Mouse (Mus musculus): ENCODE results near the gene Mllt1. TPM values are rescaled to one million over a fixed set of nuclear protein-coding genes. Genes with fewer than 3 reads are reported as not detected.
A peak's percentile ranks its signal among the peaks of the same experiment; 100 is the strongest.

The Mllt1 gene
- polyA plus RNA-seq, 1 experiment from 2014 or later, result 13.7 TPM

- Histone ChIP-seq H3K36me3 (ENCODE audit: control insufficient read depth, insufficient read depth, low read length) (peaks cover 13% of the 10 kb centered on the region), H3K27ac (replicated peaks) (no peak overlapping the region), H3K4me1 (replicated peaks; ENCODE audit: control insufficient read depth, insufficient read depth) (0 out of 2 replicates have a peak, but pooled peaks cover 2% of the 10 kb centered on the region), H3K9me3 (ENCODE audit: control insufficient read depth, low read length) (no peaks in the 10 kb centered on the region), H3K4me3 (ENCODE audit: low read depth, low read length) (no peak overlapping the region), H3K27me3 (ENCODE audit: control insufficient read depth, insufficient read depth, low read length) (no peaks in the 10 kb centered on the region), H3K9ac (ENCODE audit: low read length) (no peak overlapping the region), H3K4me2 (replicated peaks; ENCODE audit: low read depth) (no peak overlapping the region)
- WGBS, result 96% methylated on average over 2 of the region's 3 CpGs
- TF ChIP-seq EP300 (optimal IDR thresholded peaks at IDR 0.05) (no peak), CTCF (IDR thresholded peaks at IDR 0.05; ENCODE audit: low read depth) (peak; percentile 49)
- no peak for ATAC-seq (ENCODE audit: low FRiP score, low TSS enrichment)
- DNase-seq (ENCODE audit: low spot score), result no peak
Observed at GRCm38 (mm10) chr17:56888050-56888449, 47.2 kb downstream of the Mllt1 start.

GRCm38 (mm10) chr17:56884809-56885208 lies 50.4 kb downstream of the Mllt1 start:
- ATAC-seq (ENCODE audit: low FRiP score, low TSS enrichment) (no peak), DNase-seq (ENCODE audit: low spot score) (no peak)
- Histone ChIP-seq H3K36me3 (ENCODE audit: control insufficient read depth, insufficient read depth, low read length) (0 out of 2 replicates have a peak, but pooled peaks cover 3% of the 10 kb centered on the region), H3K9ac (ENCODE audit: low read length) (no peak overlapping the region), H3K27ac (replicated peaks) (no peak overlapping the region), H3K4me1 (replicated peaks; ENCODE audit: control insufficient read depth, insufficient read depth) (0 out of 2 replicates have a peak, but pooled peaks cover 2% of the 10 kb centered on the region), H3K4me3 (ENCODE audit: low read depth, low read length) (no peak overlapping the region), H3K4me2 (replicated peaks; ENCODE audit: low read depth) (no peak overlapping the region), H3K27me3 (ENCODE audit: control insufficient read depth, insufficient read depth, low read length) (no peaks in the 10 kb centered on the region), H3K9me3 (ENCODE audit: control insufficient read depth, low read length) (no peaks in the 10 kb centered on the region)
- 89% methylated on average over 17 of the region's 17 CpGs for whole genome bisulfite sequencing
- TF ChIP-seq CTCF (IDR thresholded peaks at IDR 0.05; ENCODE audit: low read depth) (no peak), EP300 (optimal IDR thresholded peaks at IDR 0.05) (no peak)

- H3K36me3 ChIP-seq (ENCODE audit: control insufficient read depth, insufficient read depth, low read length), result 0 out of 2 replicates have a peak, but pooled peaks cover under 1% of the 10 kb centered on the region
- ATAC-seq (ENCODE audit: low FRiP score, low TSS enrichment), result no peak
- no peak overlapping the region for H3K27ac ChIP-seq (replicated peaks)
- H3K4me1 ChIP-seq (replicated peaks; ENCODE audit: control insufficient read depth, insufficient read depth), result 0 out of 2 replicates have a peak, but pooled peaks cover 2% of the 10 kb centered on the region
- H3K9ac ChIP-seq (ENCODE audit: low read length), result no peak overlapping the region
- no peaks in the 10 kb centered on the region for H3K27me3 ChIP-seq (ENCODE audit: control insufficient read depth, insufficient read depth, low read length)
- 57% methylated on average over 5 of the region's 5 CpGs for WGBS
- H3K4me2 ChIP-seq (replicated peaks; ENCODE audit: low read depth), result no peak overlapping the region
- peak; percentile 41 for DNase-seq (ENCODE audit: low spot score)
- TF ChIP-seq EP300 (optimal IDR thresholded peaks at IDR 0.05) (no peak), CTCF (IDR thresholded peaks at IDR 0.05; ENCODE audit: low read depth) (no peak)
- H3K4me3 ChIP-seq (ENCODE audit: low read depth, low read length), result no peak overlapping the region
- H3K9me3 ChIP-seq (ENCODE audit: control insufficient read depth, low read length), result no peaks in the 10 kb centered on the region
Observed at GRCm38 (mm10) chr17:56884331-56884730, 50.9 kb downstream of the Mllt1 start.

- no peak for DNase-seq (ENCODE audit: low spot score)
- TF ChIP-seq CTCF (IDR thresholded peaks at IDR 0.05; ENCODE audit: low read depth) (no peak), EP300 (optimal IDR thresholded peaks at IDR 0.05) (no peak)
- Histone ChIP-seq H3K4me1 (replicated peaks; ENCODE audit: control insufficient read depth, insufficient read depth) (0 out of 2 replicates have a peak, but pooled peaks cover 2% of the 10 kb centered on the region), H3K36me3 (ENCODE audit: control insufficient read depth, insufficient read depth, low read length) (no peaks in the 10 kb centered on the region), H3K9me3 (ENCODE audit: control insufficient read depth, low read length) (no peaks in the 10 kb centered on the region), H3K4me3 (ENCODE audit: low read depth, low read length) (no peak overlapping the region; the same call in 1 of the 2 replicates), H3K9ac (ENCODE audit: low read length) (peak overlapping the region; percentile 38), H3K27me3 (ENCODE audit: control insufficient read depth, insufficient read depth, low read length) (no peaks in the 10 kb centered on the region), H3K27ac (replicated peaks) (no peak overlapping the region; the same call in 1 of the 2 replicates), H3K4me2 (replicated peaks; ENCODE audit: low read depth) (peak overlapping the region; percentile 31)
- WGBS, result 27% methylated on average over 17 of the region's 17 CpGs
- ATAC-seq (ENCODE audit: low FRiP score, low TSS enrichment), result peak; percentile 56; the same call in 1 of the 2 replicates
Observed at GRCm38 (mm10) chr17:56883612-56884011, 51.6 kb downstream of the Mllt1 start.

GRCm38 (mm10) chr17:56877426-56877825 lies 57.8 kb downstream of the Mllt1 start:
- no peaks in the 10 kb centered on the region for H3K27me3 ChIP-seq (ENCODE audit: control insufficient read depth, insufficient read depth, low read length)
- H3K4me1 ChIP-seq (replicated peaks; ENCODE audit: control insufficient read depth, insufficient read depth), result no peaks in the 10 kb centered on the region
- no peak overlapping the region for H3K27ac ChIP-seq (replicated peaks)
- no peak overlapping the region for H3K4me3 ChIP-seq (ENCODE audit: low read depth, low read length)
- WGBS, result 82% methylated on average over 19 of the region's 19 CpGs
- no peak for TF ChIP-seq EP300 (optimal IDR thresholded peaks at IDR 0.05)
- TF ChIP-seq CTCF (IDR thresholded peaks at IDR 0.05; ENCODE audit: low read depth), result no peak
- no peak; the same call in 1 of the 2 replicates for ATAC-seq (ENCODE audit: low FRiP score, low TSS enrichment)
- no peak for DNase-seq (ENCODE audit: low spot score)
- H3K4me2 ChIP-seq (replicated peaks; ENCODE audit: low read depth), result no peak overlapping the region
- no peaks in the 10 kb centered on the region for H3K9me3 ChIP-seq (ENCODE audit: control insufficient read depth, low read length)
- H3K9ac ChIP-seq (ENCODE audit: low read length), result no peak overlapping the region
- H3K36me3 ChIP-seq (ENCODE audit: control insufficient read depth, insufficient read depth, low read length), result no peaks in the 10 kb centered on the region

- no peak overlapping the region for H3K27ac ChIP-seq (replicated peaks)
- TF ChIP-seq EP300 (optimal IDR thresholded peaks at IDR 0.05) (no peak), CTCF (IDR thresholded peaks at IDR 0.05; ENCODE audit: low read depth) (no peak)
- no peak for DNase-seq (ENCODE audit: low spot score)
- no peaks in the 10 kb centered on the region for H3K36me3 ChIP-seq (ENCODE audit: control insufficient read depth, insufficient read depth, low read length)
- H3K4me2 ChIP-seq (replicated peaks; ENCODE audit: low read depth), result no peak overlapping the region
- H3K4me1 ChIP-seq (replicated peaks; ENCODE audit: control insufficient read depth, insufficient read depth), result no peaks in the 10 kb centered on the region
- 55% methylated on average over 8 of the region's 8 CpGs for WGBS
- no peak overlapping the region for H3K4me3 ChIP-seq (ENCODE audit: low read depth, low read length)
- no peaks in the 10 kb centered on the region for H3K27me3 ChIP-seq (ENCODE audit: control insufficient read depth, insufficient read depth, low read length)
- no peak overlapping the region for H3K9ac ChIP-seq (ENCODE audit: low read length)
- no peaks in the 10 kb centered on the region for H3K9me3 ChIP-seq (ENCODE audit: control insufficient read depth, low read length)
- no peak; the same call in 1 of the 2 replicates for ATAC-seq (ENCODE audit: low FRiP score, low TSS enrichment)
Observed at GRCm38 (mm10) chr17:56876981-56877380, 58.2 kb downstream of the Mllt1 start.

All from stomach, postnatal 0 days (tissue).